8 mouse cellular contexts compared by ENCODE assay signal in the genomic region with DNA sequence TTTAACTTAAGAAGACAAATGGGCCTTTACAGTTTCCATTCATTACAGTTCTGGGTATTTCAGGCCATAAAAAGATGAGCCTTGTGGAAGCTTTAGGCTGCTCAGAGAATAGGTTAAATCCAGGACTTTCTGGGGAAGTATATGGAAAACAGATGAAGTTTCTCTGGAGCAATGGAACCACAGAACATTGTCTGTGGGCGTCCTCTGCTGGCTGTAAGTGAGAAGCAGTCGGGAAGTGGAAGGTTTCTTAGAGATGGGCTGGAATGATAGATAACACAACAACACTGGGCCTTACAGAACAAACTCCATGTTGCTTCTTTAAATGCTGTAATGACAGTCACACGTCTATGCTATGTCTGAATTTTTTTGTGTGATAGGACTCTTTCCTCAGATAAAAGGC. TPM values are rescaled to one million over a fixed set of nuclear protein-coding genes. Genes with fewer than 3 reads are reported as not detected.
DNase-seq lines count a peak whose midpoint lies in the region; ATAC-seq and TF ChIP-seq lines count a peak whose summit lies in the region.

No protein-coding gene starts in this region.

- no peaks in the 10 kb centered on the region for H3K27me3 ChIP-seq in forebrain, embryonic 14.5 days (replicated peaks; ENCODE audit: control insufficient read depth, insufficient read depth, low read length)
- no peaks in the 10 kb centered on the region for H3K27me3 ChIP-seq in forebrain, embryonic 16.5 days (replicated peaks; ENCODE audit: control insufficient read depth, insufficient read depth, low read length)
- no peaks in the 10 kb centered on the region for H3K27me3 ChIP-seq in midbrain, postnatal 0 days (ENCODE audit: insufficient read depth, low read length)
- H3K27me3 ChIP-seq in midbrain, embryonic 10.5 days (ENCODE audit: low read depth, poor library complexity, severe bottlenecking), result no peaks in the 10 kb centered on the region

- peak; percentile 44 for DNase-seq in forebrain, embryonic 14.5 days (ENCODE audit: low spot score)
- DNase-seq in midbrain, postnatal 0 days (ENCODE audit: low spot score), result peak; percentile 67
- no peak for DNase-seq in midbrain, embryonic 10.5 days (ENCODE audit: low spot score)
- DNase-seq in cerebellum, postnatal 14 days, result peak; percentile 72 to 78
- peak; percentile 51 to 80 for DNase-seq in kidney, postnatal 25 days
- peak; percentile 11 for DNase-seq in retina, postnatal 1 day
- DNase-seq in spleen, postnatal 4 days (ENCODE audit: low spot score in 2 of 2), result no peak

- H3K36me3 ChIP-seq in forebrain, embryonic 14.5 days (ENCODE audit: control insufficient read depth, insufficient read depth, low read length), result no peaks in the 10 kb centered on the region
- H3K36me3 ChIP-seq in forebrain, embryonic 16.5 days (ENCODE audit: control insufficient read depth, insufficient read depth), result no peaks in the 10 kb centered on the region
- H3K36me3 ChIP-seq in midbrain, postnatal 0 days (ENCODE audit: insufficient read depth, low read length), result no peaks in the 10 kb centered on the region
- H3K36me3 ChIP-seq in midbrain, embryonic 10.5 days, result no peaks in the 10 kb centered on the region

- H3K4me2 ChIP-seq in forebrain, embryonic 14.5 days (ENCODE audit: low read length), result no peak overlapping the region
- no peak overlapping the region for H3K4me2 ChIP-seq in forebrain, embryonic 16.5 days (ENCODE audit: low read length)
- no peak overlapping the region for H3K4me2 ChIP-seq in midbrain, postnatal 0 days (ENCODE audit: low read depth, low read length, poor library complexity, severe bottlenecking)

- H3K27ac ChIP-seq in forebrain, embryonic 14.5 days (ENCODE audit: low read depth, low read length), result no peak overlapping the region
- H3K27ac ChIP-seq in forebrain, embryonic 16.5 days (ENCODE audit: low read length), result no peak overlapping the region
- H3K27ac ChIP-seq in midbrain, postnatal 0 days (ENCODE audit: low read depth, low read length), result no peak overlapping the region
- no peak overlapping the region for H3K27ac ChIP-seq in midbrain, embryonic 10.5 days (replicated peaks)

- no peak for ATAC-seq in forebrain, embryonic 14.5 days
- ATAC-seq in forebrain, embryonic 16.5 days, result no peak
- ATAC-seq in midbrain, postnatal 0 days (ENCODE audit: low FRiP score), result no peak

- no peak overlapping the region for H3K9ac ChIP-seq in forebrain, embryonic 14.5 days (ENCODE audit: low read length)
- H3K9ac ChIP-seq in forebrain, embryonic 16.5 days (replicated peaks; ENCODE audit: low read depth, low read length), result no peak overlapping the region
- no peak overlapping the region for H3K9ac ChIP-seq in midbrain, postnatal 0 days (replicated peaks; ENCODE audit: low read length, poor library complexity, severe bottlenecking)

- no peak overlapping the region for H3K4me3 ChIP-seq in forebrain, embryonic 14.5 days (ENCODE audit: low read depth, low read length)
- no peak overlapping the region for H3K4me3 ChIP-seq in forebrain, embryonic 16.5 days (replicated peaks; ENCODE audit: low read length)
- H3K4me3 ChIP-seq in midbrain, postnatal 0 days (ENCODE audit: low read depth, low read length), result no peak overlapping the region
- H3K4me3 ChIP-seq in midbrain, embryonic 10.5 days, result no peak overlapping the region

- WGBS in forebrain, embryonic 14.5 days, result 28% methylated on average over 3 of the region's 3 CpGs
- 38% methylated on average over 3 of the region's 3 CpGs for WGBS in forebrain, embryonic 16.5 days
- WGBS in midbrain, postnatal 0 days, result 24% methylated on average over 3 of the region's 3 CpGs
- WGBS in midbrain, embryonic 10.5 days, result 28% methylated on average over 3 of the region's 3 CpGs

- H3K4me1 ChIP-seq in forebrain, embryonic 14.5 days (ENCODE audit: control insufficient read depth, insufficient read depth, low read length), result no peaks in the 10 kb centered on the region; the same call in 1 of the 2 replicates
- H3K4me1 ChIP-seq in forebrain, embryonic 16.5 days (replicated peaks; ENCODE audit: control insufficient read depth, insufficient read depth, low read length), result no peaks in the 10 kb centered on the region; the same call in 1 of the 2 replicates
- no peaks in the 10 kb centered on the region for H3K4me1 ChIP-seq in midbrain, postnatal 0 days (ENCODE audit: insufficient read depth, low read length)
- H3K4me1 ChIP-seq in midbrain, embryonic 10.5 days, result peaks cover 5% of the 10 kb centered on the region; the same call in 1 of the 2 replicates

- peak; percentile 88 for TF ChIP-seq CTCF in midbrain, postnatal 0 days (IDR thresholded peaks at IDR 0.05)

- no peaks in the 10 kb centered on the region for H3K9me3 ChIP-seq in forebrain, embryonic 14.5 days (replicated peaks; ENCODE audit: control insufficient read depth, low read length)
- no peaks in the 10 kb centered on the region for H3K9me3 ChIP-seq in forebrain, embryonic 16.5 days (ENCODE audit: control insufficient read depth, low read length)
- no peaks in the 10 kb centered on the region; the same call in 1 of the 2 replicates for H3K9me3 ChIP-seq in midbrain, postnatal 0 days (ENCODE audit: low read length)
- H3K9me3 ChIP-seq in midbrain, embryonic 10.5 days (replicated peaks), result no peaks in the 10 kb centered on the region

RNA-seq across cellular contexts. Expression of gene Arhgap25, which starts 10.8 kb away (rescaled TPM):
- 1.2 and 2.2 TPM in 2 replicates for polyA plus RNA-seq in forebrain, embryonic 14.5 days (2014; fragmentation: Nextera tagmentation; extraction: Ambion mirVana)
- 2.2 and 2.7 TPM in 2 replicates for polyA plus RNA-seq in forebrain, embryonic 16.5 days (2015; fragmentation: Nextera tagmentation; extraction: Ambion mirVana)
- 0.93 and 1.4 TPM in 2 replicates for total RNA-seq in midbrain, postnatal 0 days (2014; rRNA removed)
- 1.2 and 1.8 TPM in 2 replicates for polyA plus RNA-seq in midbrain, postnatal 0 days (2015; fragmentation: Nextera tagmentation; extraction: Ambion mirVana)
- polyA plus RNA-seq in midbrain, embryonic 10.5 days (2016; fragmentation: Nextera tagmentation; extraction: Ambion mirVana), result 2.2 and 2.6 TPM in 2 replicates

Comparison
In these comparisons a context has a peak if more than half of its experiments do, and no peak if none do; other contexts are left out.
1. DNase-seq: peak in forebrain, embryonic 14.5 days (single experiment), midbrain, postnatal 0 days (single experiment), cerebellum, postnatal 14 days (2 of 2), kidney, postnatal 25 days (2 of 2) and retina, postnatal 1 day (single experiment); none in midbrain, embryonic 10.5 days (single experiment) and spleen, postnatal 4 days (0 of 2).